Mouse (Mus musculus): ENCODE data around the gene Pax3.

- TF ChIP-seq EP300 (IDR thresholded peaks at IDR 0.05; ENCODE audit: low read depth) (no peak), CTCF (IDR thresholded peaks at IDR 0.05; ENCODE audit: low read depth) (no peak)
Measured at GRCm38 (mm10) chr1:78228771-78229170, 31.8 kb upstream of the Pax3 start.

Data from heart, postnatal 0 days (tissue).